Mouse (Mus musculus): ENCODE measurements around the gene Lhx5. TPM values are rescaled to one million over a fixed set of nuclear protein-coding genes. Genes with fewer than 3 reads are reported as not detected.

Gene Lhx5
- polyA plus RNA-seq, 1 experiment from 2014 or later = 23.5 TPM

- Histone ChIP-seq H3K27ac (replicated peaks) (peak overlapping the region; percentile 91), H3K27me3 (ENCODE audit: low read depth, poor library complexity, severe bottlenecking) (peaks cover 100% of the 10 kb centered on the region), H3K36me3 (peaks cover 3% of the 10 kb centered on the region; the same call in 1 of the 2 replicates), H3K9me3 (replicated peaks) (no peaks in the 10 kb centered on the region), H3K4me3 (peak overlapping the region; percentile 59), H3K4me1 (peaks cover 95% of the 10 kb centered on the region)
- DNase-seq (ENCODE audit: low spot score) = peak; percentile 58
- WGBS = 0% methylated on average over 44 of the region's 44 CpGs
Measured at GRCm38 (mm10) chr5:120435006-120435681, 3.6 kb downstream of the Lhx5 start.

- WGBS = under 1% methylated on average over 47 of the region's 47 CpGs
- peaks cover 95% of the 10 kb centered on the region for H3K4me1 ChIP-seq
- peaks cover 3% of the 10 kb centered on the region; the same call in 1 of the 2 replicates for H3K36me3 ChIP-seq
- peak; percentile 84 for DNase-seq (ENCODE audit: low spot score)
- peak overlapping the region; percentile 91 for H3K27ac ChIP-seq (replicated peaks)
- H3K4me3 ChIP-seq = peak overlapping the region; percentile 59
- peaks cover 100% of the 10 kb centered on the region for H3K27me3 ChIP-seq (ENCODE audit: low read depth, poor library complexity, severe bottlenecking)
- no peaks in the 10 kb centered on the region for H3K9me3 ChIP-seq (replicated peaks)
Measured at GRCm38 (mm10) chr5:120435731-120436501, 4.4 kb downstream of the Lhx5 start.

GRCm38 (mm10) chr5:120436885-120437495 is 5.5 kb downstream of the Lhx5 start:
- peaks cover 84% of the 10 kb centered on the region for H3K4me1 ChIP-seq
- under 1% methylated on average over 18 of the region's 18 CpGs for WGBS
- DNase-seq (ENCODE audit: low spot score) = peak; percentile 56

GRCm38 (mm10) chr5:120437539-120437938 is 6.0 kb downstream of the Lhx5 start:
- Histone ChIP-seq H3K36me3 (peaks cover 3% of the 10 kb centered on the region; the same call in 1 of the 2 replicates), H3K27me3 (ENCODE audit: low read depth, poor library complexity, severe bottlenecking) (peaks cover 98% of the 10 kb centered on the region), H3K4me1 (peaks cover 78% of the 10 kb centered on the region), H3K27ac (replicated peaks) (peak overlapping the region; percentile 91), H3K4me3 (peak overlapping the region; percentile 59), H3K9me3 (replicated peaks) (no peaks in the 10 kb centered on the region)
- WGBS = under 1% methylated on average over 17 of the region's 17 CpGs
- DNase-seq (ENCODE audit: low spot score) = peak; percentile 50

More at GRCm38 (mm10) chr5:120436885-120437495, 5.5 kb downstream of the Lhx5 start:
- Histone ChIP-seq H3K27ac (replicated peaks) (peak overlapping the region; percentile 91), H3K9me3 (replicated peaks) (no peaks in the 10 kb centered on the region), H3K36me3 (peaks cover 3% of the 10 kb centered on the region; the same call in 1 of the 2 replicates), H3K27me3 (ENCODE audit: low read depth, poor library complexity, severe bottlenecking) (peaks cover 98% of the 10 kb centered on the region), H3K4me3 (peak overlapping the region; percentile 59)

DNA sequence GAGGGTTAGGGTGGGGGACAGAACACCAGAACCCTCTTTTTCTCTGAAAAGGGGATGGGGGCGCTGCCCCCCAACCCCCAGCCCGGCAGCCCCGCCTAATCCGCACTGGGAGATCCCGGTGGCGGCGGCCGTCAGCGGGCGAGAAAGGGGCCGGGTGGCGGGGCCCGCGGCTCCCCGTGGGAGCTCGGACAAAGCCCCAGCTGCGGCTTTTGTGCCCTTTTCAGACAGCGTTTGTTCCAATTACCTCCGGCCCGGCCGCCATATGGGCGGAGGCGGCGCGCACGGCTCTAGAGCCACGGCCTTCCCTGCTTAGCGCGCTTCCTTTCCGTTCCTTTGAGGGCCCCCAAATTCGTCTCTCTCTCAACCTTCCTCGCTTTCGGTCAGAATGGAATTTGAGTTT is 6.5 kb downstream of the Lhx5 start:
- peaks cover 3% of the 10 kb centered on the region; the same call in 1 of the 2 replicates for H3K36me3 ChIP-seq
- DNase-seq (ENCODE audit: low spot score) = peak; percentile 74
- H3K27me3 ChIP-seq (ENCODE audit: low read depth, poor library complexity, severe bottlenecking) = peaks cover 98% of the 10 kb centered on the region
- peak overlapping the region; percentile 91 for H3K27ac ChIP-seq (replicated peaks)
- no peaks in the 10 kb centered on the region for H3K9me3 ChIP-seq (replicated peaks)
- WGBS = under 1% methylated on average over 33 of the region's 33 CpGs
- peak overlapping the region; percentile 59 for H3K4me3 ChIP-seq
- peaks cover 75% of the 10 kb centered on the region for H3K4me1 ChIP-seq

DNA sequence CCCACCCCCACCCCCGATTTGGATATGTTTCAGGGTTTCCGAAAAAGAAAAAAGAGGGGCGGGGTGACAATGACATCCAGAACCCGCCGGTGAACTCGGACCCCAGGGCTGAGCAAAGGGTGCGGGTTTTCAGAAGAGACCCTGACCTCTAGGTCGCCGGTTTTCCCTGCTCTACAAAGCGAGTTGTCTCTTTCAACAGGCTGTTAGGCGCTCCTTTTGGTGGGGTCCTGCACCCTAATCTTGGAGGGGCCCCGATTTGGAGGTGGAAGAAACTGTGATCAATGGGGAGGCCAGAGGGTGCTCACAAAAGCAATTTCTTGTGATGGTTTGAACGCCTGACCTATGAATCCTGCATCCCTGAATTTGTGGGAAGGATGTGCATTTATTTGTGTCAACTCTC is 7.0 kb downstream of the Lhx5 start:
- H3K27ac ChIP-seq (replicated peaks) = peak overlapping the region; percentile 91
- H3K4me1 ChIP-seq = peaks cover 70% of the 10 kb centered on the region
- WGBS = 3% methylated on average over 13 of the region's 13 CpGs
- no peaks in the 10 kb centered on the region for H3K9me3 ChIP-seq (replicated peaks)
- peak; percentile 47 for DNase-seq (ENCODE audit: low spot score)
- peak overlapping the region; percentile 59 for H3K4me3 ChIP-seq
- peaks cover 98% of the 10 kb centered on the region for H3K27me3 ChIP-seq (ENCODE audit: low read depth, poor library complexity, severe bottlenecking)
- H3K36me3 ChIP-seq = peaks cover 3% of the 10 kb centered on the region; the same call in 1 of the 2 replicates

GRCm38 (mm10) chr5:120438991-120439710 is 7.7 kb downstream of the Lhx5 start:
- Histone ChIP-seq H3K4me1 (peaks cover 63% of the 10 kb centered on the region), H3K27me3 (ENCODE audit: low read depth, poor library complexity, severe bottlenecking) (peaks cover 98% of the 10 kb centered on the region), H3K27ac (replicated peaks) (peak overlapping the region; percentile 91), H3K9me3 (replicated peaks) (no peaks in the 10 kb centered on the region), H3K36me3 (peaks cover 3% of the 10 kb centered on the region; the same call in 1 of the 2 replicates), H3K4me3 (peak overlapping the region; percentile 59)
- WGBS = 7% methylated on average over 27 of the region's 27 CpGs
- DNase-seq (ENCODE audit: low spot score) = peak; percentile 54

DNA sequence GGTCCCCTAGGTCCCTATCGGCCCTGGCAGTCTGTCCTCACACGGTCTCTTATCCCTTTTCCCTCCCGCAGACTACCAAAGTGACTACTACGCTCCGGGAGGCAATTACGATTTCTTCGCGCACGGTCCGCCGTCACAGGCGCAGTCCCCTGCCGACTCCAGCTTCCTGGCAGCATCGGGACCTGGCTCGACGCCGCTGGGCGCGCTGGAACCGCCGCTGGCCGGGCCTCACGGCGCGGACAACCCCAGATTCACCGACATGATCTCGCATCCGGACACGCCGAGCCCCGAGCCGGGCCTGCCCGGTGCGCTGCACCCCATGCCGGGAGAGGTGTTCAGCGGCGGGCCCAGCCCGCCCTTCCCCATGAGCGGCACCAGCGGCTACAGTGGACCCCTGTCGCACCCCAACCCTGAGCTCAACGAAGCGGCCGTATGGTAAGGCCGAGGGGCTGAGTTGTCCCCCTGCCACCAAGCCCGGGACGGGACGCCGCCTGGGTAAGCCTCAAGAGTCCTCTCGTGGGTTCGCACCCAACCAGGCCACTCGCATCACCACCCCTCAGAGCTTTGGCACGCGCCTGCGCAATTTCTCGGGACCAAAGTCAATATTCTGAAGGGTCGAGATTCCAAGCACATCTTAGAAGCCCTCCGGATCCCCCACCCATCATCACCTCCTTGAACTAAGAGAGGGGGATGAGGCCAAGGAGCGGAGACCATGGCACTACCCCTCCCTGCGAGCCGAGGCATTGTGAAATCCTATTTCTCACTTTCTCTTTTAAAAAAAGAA is 8.6 kb downstream of the Lhx5 start:
- Histone ChIP-seq H3K9me3 (replicated peaks) (no peaks in the 10 kb centered on the region), H3K27me3 (ENCODE audit: low read depth, poor library complexity, severe bottlenecking) (peaks cover 98% of the 10 kb centered on the region), H3K27ac (replicated peaks) (peak overlapping the region; percentile 91), H3K4me1 (peaks cover 54% of the 10 kb centered on the region), H3K4me3 (peak overlapping the region; percentile 59), H3K36me3 (peaks cover 3% of the 10 kb centered on the region; the same call in 1 of the 2 replicates)
- WGBS = 8% methylated on average over 61 of the region's 61 CpGs
- DNase-seq (ENCODE audit: low spot score) = no peak

DNA sequence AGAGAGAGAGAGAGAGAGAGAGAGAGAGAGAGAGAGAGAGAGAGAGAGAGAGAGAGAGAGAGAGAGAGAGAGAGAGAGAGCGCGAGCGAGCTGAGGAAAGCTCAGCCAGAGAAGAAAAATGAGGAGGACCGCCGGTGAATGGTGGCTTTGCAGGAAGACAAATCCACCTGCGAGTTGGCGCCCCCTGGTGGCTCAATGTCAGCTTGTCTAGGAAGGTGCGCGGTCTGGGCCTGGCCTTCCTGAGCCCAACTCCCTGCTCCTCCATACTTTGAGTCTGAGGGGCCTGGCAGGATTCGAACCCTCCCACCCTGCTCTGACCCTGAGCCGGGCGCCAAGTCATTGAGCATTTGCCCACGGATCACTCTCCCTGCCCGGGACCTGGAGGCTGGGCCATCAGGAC is 9.2 kb downstream of the Lhx5 start:
- Histone ChIP-seq H3K36me3 (peaks cover 3% of the 10 kb centered on the region; the same call in 1 of the 2 replicates), H3K9me3 (replicated peaks) (no peaks in the 10 kb centered on the region), H3K4me3 (peak overlapping the region; percentile 59), H3K4me1 (peaks cover 48% of the 10 kb centered on the region), H3K27me3 (ENCODE audit: low read depth, poor library complexity, severe bottlenecking) (peaks cover 98% of the 10 kb centered on the region), H3K27ac (replicated peaks) (peak overlapping the region; percentile 91; the same call in 1 of the 2 replicates)
- peak; percentile 94 for DNase-seq (ENCODE audit: low spot score)
- 11% methylated on average over 14 of the region's 14 CpGs for WGBS

DNA sequence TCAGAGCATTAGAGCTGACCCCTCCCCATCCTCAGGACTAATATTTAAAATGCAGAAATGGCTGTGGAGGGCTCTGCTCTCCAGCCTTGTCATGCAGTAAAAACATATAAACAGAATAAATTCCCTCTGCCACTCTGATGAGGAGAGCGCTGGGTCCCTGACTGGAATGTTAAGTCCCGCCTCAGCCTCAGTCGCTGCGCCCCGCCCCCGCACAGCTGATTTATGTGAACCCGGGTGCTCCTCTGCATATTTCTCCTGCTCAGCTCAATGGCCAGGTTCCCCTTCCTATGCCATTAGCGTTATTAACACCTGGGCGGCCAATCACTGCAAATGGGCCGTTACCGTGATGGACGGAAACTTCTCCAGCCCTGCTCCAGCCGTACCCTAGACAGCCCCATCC is 15.8 kb downstream of the Lhx5 start:
- H3K27ac ChIP-seq (replicated peaks) = no peak overlapping the region
- no peaks in the 10 kb centered on the region for H3K36me3 ChIP-seq
- no peak overlapping the region for H3K4me3 ChIP-seq
- no peaks in the 10 kb centered on the region for H3K4me1 ChIP-seq
- DNase-seq (ENCODE audit: low spot score) = no peak
- H3K9me3 ChIP-seq (replicated peaks) = 0 out of 2 replicates have a peak, but pooled peaks cover 3% of the 10 kb centered on the region
- WGBS = 53% methylated on average over 13 of the region's 13 CpGs
- peaks cover 68% of the 10 kb centered on the region for H3K27me3 ChIP-seq (ENCODE audit: low read depth, poor library complexity, severe bottlenecking)

DNA sequence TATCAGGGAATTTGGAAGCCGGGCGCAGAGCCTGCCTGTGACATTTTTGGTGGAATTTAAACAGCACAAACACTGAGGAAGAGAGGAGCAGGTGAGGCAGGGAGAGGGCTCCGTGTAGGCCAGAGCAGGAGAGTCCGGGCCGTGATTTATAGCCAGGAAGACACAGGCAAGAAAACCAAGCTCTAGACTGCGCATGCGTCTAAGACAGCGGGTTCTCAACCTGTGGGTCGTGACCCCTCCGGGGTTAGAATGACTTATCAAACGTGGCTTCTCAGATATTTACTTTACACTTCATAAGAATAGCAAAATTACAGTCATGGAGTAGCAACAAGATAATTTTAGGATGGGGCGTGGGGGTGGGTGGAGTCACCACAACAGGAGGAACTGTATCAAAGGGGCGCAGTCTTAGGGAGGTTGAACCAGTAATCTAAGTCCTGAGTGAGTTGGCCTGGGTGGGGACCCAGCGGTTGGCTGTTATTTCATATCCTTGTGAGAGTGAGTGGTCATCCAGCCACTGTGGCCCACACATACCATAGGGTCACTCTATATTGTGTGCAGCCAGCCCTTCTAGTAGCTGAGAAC is 23.3 kb downstream of the Lhx5 start:
- Histone ChIP-seq H3K4me3 (no peak overlapping the region), H3K27ac (replicated peaks) (no peak overlapping the region), H3K27me3 (ENCODE audit: low read depth, poor library complexity, severe bottlenecking) (peaks cover 77% of the 10 kb centered on the region), H3K36me3 (no peaks in the 10 kb centered on the region), H3K9me3 (replicated peaks) (no peaks in the 10 kb centered on the region), H3K4me1 (peaks cover 6% of the 10 kb centered on the region; the same call in 1 of the 2 replicates)
- no peak for DNase-seq (ENCODE audit: low spot score)
- WGBS = 78% methylated on average over 14 of the region's 14 CpGs

Data from midbrain, embryonic 10.5 days (tissue).